Mouse (Mus musculus): ENCODE results near the gene Gins2. TPM values are rescaled to one million over a fixed set of nuclear protein-coding genes. Genes with fewer than 3 reads are reported as not detected.

Gene Gins2
- polyA plus RNA-seq, 1 experiment from 2014 or later, result 83.2 TPM

GRCm38 (mm10) chr8:120538397-120539240 lies 50.5 kb downstream of the Gins2 start:
- Histone ChIP-seq H3K9me3 (no peaks in the 10 kb centered on the region), H3K9ac (peak overlapping the region; percentile 85), H3K27me3 (0 out of 2 replicates have a peak, but pooled peaks cover 11% of the 10 kb centered on the region), H3K27ac (peak overlapping the region; percentile 99), H3K4me3 (replicated peaks) (peak overlapping the region; percentile 68), H3K4me1 (peaks cover 98% of the 10 kb centered on the region), H3K36me3 (replicated peaks) (no peaks in the 10 kb centered on the region), H3K4me2 (peak overlapping the region; percentile 93)
- peak; percentile 28 for ATAC-seq (ENCODE audit: low FRiP score)
- under 1% methylated on average over 37 of the region's 37 CpGs for WGBS

GRCm38 (mm10) chr8:120537818-120538396 lies 51.2 kb downstream of the Gins2 start:
- Histone ChIP-seq H3K4me1 (peaks cover 98% of the 10 kb centered on the region), H3K4me2 (peak overlapping the region; percentile 93), H3K27ac (peak overlapping the region; percentile 99), H3K27me3 (0 out of 2 replicates have a peak, but pooled peaks cover 11% of the 10 kb centered on the region), H3K4me3 (replicated peaks) (peak overlapping the region; percentile 68), H3K9ac (peak overlapping the region; percentile 85), H3K36me3 (replicated peaks) (no peaks in the 10 kb centered on the region), H3K9me3 (no peaks in the 10 kb centered on the region)
- WGBS, result under 1% methylated on average over 45 of the region's 46 CpGs
- peak; percentile 59 for ATAC-seq (ENCODE audit: low FRiP score)

GRCm38 (mm10) chr8:120537207-120537817 lies 51.8 kb downstream of the Gins2 start:
- Histone ChIP-seq H3K27ac (peak overlapping the region; percentile 99), H3K36me3 (replicated peaks) (no peaks in the 10 kb centered on the region), H3K4me1 (peaks cover 98% of the 10 kb centered on the region), H3K4me3 (replicated peaks) (peak overlapping the region; percentile 68), H3K27me3 (0 out of 2 replicates have a peak, but pooled peaks cover 6% of the 10 kb centered on the region), H3K9me3 (no peaks in the 10 kb centered on the region), H3K9ac (peak overlapping the region; percentile 85), H3K4me2 (peak overlapping the region; percentile 93)
- under 1% methylated on average over 71 of the region's 79 CpGs for WGBS
- ATAC-seq (ENCODE audit: low FRiP score), result peak; percentile 25

- peak; percentile 12 for ATAC-seq (ENCODE audit: low FRiP score)
- H3K27ac ChIP-seq, result peak overlapping the region; percentile 99
- H3K9me3 ChIP-seq, result no peaks in the 10 kb centered on the region
- no peaks in the 10 kb centered on the region for H3K36me3 ChIP-seq (replicated peaks)
- H3K4me3 ChIP-seq (replicated peaks), result peak overlapping the region; percentile 68
- H3K4me2 ChIP-seq, result peak overlapping the region; percentile 93
- peaks cover 98% of the 10 kb centered on the region for H3K4me1 ChIP-seq
- WGBS, result under 1% methylated on average over 61 of the region's 61 CpGs
- H3K9ac ChIP-seq, result peak overlapping the region; percentile 85
- 0 out of 2 replicates have a peak, but pooled peaks cover 6% of the 10 kb centered on the region for H3K27me3 ChIP-seq
Measured at GRCm38 (mm10) chr8:120536306-120537206, 52.5 kb downstream of the Gins2 start.

GRCm38 (mm10) chr8:120535452-120536305 lies 53.4 kb downstream of the Gins2 start:
- no peaks in the 10 kb centered on the region for H3K9me3 ChIP-seq
- H3K27me3 ChIP-seq, result 0 out of 2 replicates have a peak, but pooled peaks cover 6% of the 10 kb centered on the region
- ATAC-seq (ENCODE audit: low FRiP score), result no peak
- peak overlapping the region; percentile 93 for H3K4me2 ChIP-seq
- H3K9ac ChIP-seq, result peak overlapping the region; percentile 85
- whole genome bisulfite sequencing, result under 1% methylated on average over 72 of the region's 79 CpGs
- peak overlapping the region; percentile 99 for H3K27ac ChIP-seq
- peaks cover 98% of the 10 kb centered on the region for H3K4me1 ChIP-seq
- H3K36me3 ChIP-seq (replicated peaks), result no peaks in the 10 kb centered on the region
- peak overlapping the region; percentile 68 for H3K4me3 ChIP-seq (replicated peaks)

- H3K9ac ChIP-seq, result peak overlapping the region; percentile 26; the same call in 1 of the 2 replicates
- peak overlapping the region; percentile 68; the same call in 1 of the 2 replicates for H3K4me3 ChIP-seq (replicated peaks)
- ATAC-seq (ENCODE audit: low FRiP score), result peak; percentile 33
- 7% methylated on average over 13 of the region's 14 CpGs for WGBS
- H3K9me3 ChIP-seq, result no peaks in the 10 kb centered on the region
- peak overlapping the region; percentile 99 for H3K27ac ChIP-seq
- no peaks in the 10 kb centered on the region for H3K36me3 ChIP-seq (replicated peaks)
- H3K27me3 ChIP-seq, result 0 out of 2 replicates have a peak, but pooled peaks cover 6% of the 10 kb centered on the region
- peak overlapping the region; percentile 93 for H3K4me2 ChIP-seq
- H3K4me1 ChIP-seq, result peaks cover 93% of the 10 kb centered on the region
Measured at GRCm38 (mm10) chr8:120534504-120535368, 54.4 kb downstream of the Gins2 start.

- H3K4me3 ChIP-seq (replicated peaks), result no peak overlapping the region
- no peak for ATAC-seq (ENCODE audit: low FRiP score)
- H3K4me2 ChIP-seq, result peak overlapping the region; percentile 93
- H3K9ac ChIP-seq, result peak overlapping the region; percentile 26; the same call in 1 of the 2 replicates
- H3K27ac ChIP-seq, result peak overlapping the region; percentile 99
- H3K36me3 ChIP-seq (replicated peaks), result no peaks in the 10 kb centered on the region
- H3K9me3 ChIP-seq, result no peaks in the 10 kb centered on the region
- 0 out of 2 replicates have a peak, but pooled peaks cover 6% of the 10 kb centered on the region for H3K27me3 ChIP-seq
- peaks cover 93% of the 10 kb centered on the region for H3K4me1 ChIP-seq
- 21% methylated on average over 8 of the region's 8 CpGs for WGBS
Measured at GRCm38 (mm10) chr8:120534080-120534479, 55.0 kb downstream of the Gins2 start.

GRCm38 (mm10) chr8:120533380-120533779 lies 55.7 kb downstream of the Gins2 start:
- 0 out of 2 replicates have a peak overlapping the region, but pooled peaks have one; percentile 15 for H3K4me3 ChIP-seq (replicated peaks)
- peaks cover 93% of the 10 kb centered on the region for H3K4me1 ChIP-seq
- 14% methylated on average over 3 of the region's 3 CpGs for WGBS
- H3K4me2 ChIP-seq, result peak overlapping the region; percentile 93
- no peaks in the 10 kb centered on the region for H3K9me3 ChIP-seq
- H3K9ac ChIP-seq, result peak overlapping the region; percentile 39
- 0 out of 2 replicates have a peak, but pooled peaks cover 6% of the 10 kb centered on the region for H3K27me3 ChIP-seq
- H3K27ac ChIP-seq, result peak overlapping the region; percentile 99
- H3K36me3 ChIP-seq (replicated peaks), result no peaks in the 10 kb centered on the region
- no peak for ATAC-seq (ENCODE audit: low FRiP score)

GRCm38 (mm10) chr8:120532517-120533215 lies 56.4 kb downstream of the Gins2 start:
- Histone ChIP-seq H3K27me3 (0 out of 2 replicates have a peak, but pooled peaks cover 8% of the 10 kb centered on the region), H3K4me1 (peaks cover 93% of the 10 kb centered on the region), H3K4me3 (replicated peaks) (peak overlapping the region; percentile 15), H3K36me3 (replicated peaks) (no peaks in the 10 kb centered on the region), H3K9ac (peak overlapping the region; percentile 39), H3K9me3 (no peaks in the 10 kb centered on the region), H3K4me2 (peak overlapping the region; percentile 93), H3K27ac (peak overlapping the region; percentile 99)
- WGBS, result under 1% methylated on average over 26 of the region's 29 CpGs
- ATAC-seq (ENCODE audit: low FRiP score), result peak; percentile 64
